Mouse (Mus musculus): Measurements from ENCODE around the gene Samd8. TPM values are rescaled to one million over a fixed set of nuclear protein-coding genes. Genes with fewer than 3 reads are reported as not detected.

Gene Samd8
- total RNA-seq, 2 experiments from 2014 or later = 5.5 to 11.1 TPM

DNA sequence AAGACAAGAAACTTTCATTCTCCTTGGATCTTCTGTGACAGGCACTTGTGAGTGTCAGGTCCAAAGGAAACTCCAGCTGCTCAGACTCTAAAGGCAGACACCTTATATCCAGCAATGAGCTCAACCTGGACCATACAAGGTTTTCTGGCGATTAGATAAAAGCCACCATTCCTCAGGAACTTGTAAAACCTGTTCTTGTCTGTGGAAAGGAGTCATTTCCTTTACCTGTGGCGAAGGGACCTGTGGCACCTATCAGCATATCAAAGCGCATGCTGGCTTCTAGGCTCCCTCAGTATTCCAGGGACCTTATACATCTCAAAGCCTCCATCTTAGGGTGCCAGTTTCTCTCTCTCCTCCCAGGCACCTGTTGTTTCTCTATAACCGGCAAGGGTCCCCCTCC, 67.1 kb downstream of the Samd8 start:
- no peak for ATAC-seq (replicated peaks; ENCODE audit: low FRiP score, low TSS enrichment, poor library complexity, severe bottlenecking)

DNA sequence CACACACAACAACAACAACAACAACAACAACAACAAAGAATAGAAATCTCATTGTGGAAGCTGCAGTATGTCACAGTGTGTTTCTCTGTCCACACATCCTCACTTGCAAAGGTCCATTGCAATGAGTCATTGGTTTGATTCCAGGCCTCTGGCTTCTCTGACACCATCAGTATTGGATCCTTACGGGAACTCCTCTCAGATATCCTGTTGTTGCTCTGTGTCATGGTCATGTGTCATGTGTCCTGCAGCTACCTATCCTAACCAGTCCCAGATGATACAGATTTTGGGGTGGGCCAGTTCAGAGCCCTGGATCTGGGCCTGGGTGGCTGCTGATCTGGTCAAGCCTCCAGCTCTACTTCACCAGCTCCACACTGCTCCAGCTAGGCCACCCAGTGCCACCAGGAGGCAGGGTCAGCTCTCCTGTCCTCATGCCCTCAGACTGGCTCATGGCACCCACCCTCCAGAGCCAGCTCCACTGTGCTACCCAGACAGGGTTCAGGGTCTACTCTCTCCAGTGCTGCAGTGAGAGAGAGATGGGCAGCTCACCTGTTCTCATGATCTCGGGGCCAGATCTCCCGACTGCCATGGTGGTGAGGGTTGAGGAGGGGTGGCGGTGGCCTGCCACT, 70.7 kb downstream of the Samd8 start:
- peak; percentile 31; the same call in 1 of the 2 replicates for ATAC-seq (replicated peaks; ENCODE audit: low FRiP score, low TSS enrichment, poor library complexity, severe bottlenecking)

GRCm38 (mm10) chr14:21822307-21822706, 72.0 kb downstream of the Samd8 start:
- ATAC-seq (replicated peaks; ENCODE audit: low FRiP score, low TSS enrichment, poor library complexity, severe bottlenecking) = no peak

GRCm38 (mm10) chr14:21822795-21823374, 72.6 kb downstream of the Samd8 start:
- ATAC-seq (replicated peaks; ENCODE audit: low FRiP score, low TSS enrichment, poor library complexity, severe bottlenecking) = peak; percentile 94

GRCm38 (mm10) chr14:21823897-21824296, 73.6 kb downstream of the Samd8 start:
- no peak for ATAC-seq (replicated peaks; ENCODE audit: low FRiP score, low TSS enrichment, poor library complexity, severe bottlenecking)

DNA sequence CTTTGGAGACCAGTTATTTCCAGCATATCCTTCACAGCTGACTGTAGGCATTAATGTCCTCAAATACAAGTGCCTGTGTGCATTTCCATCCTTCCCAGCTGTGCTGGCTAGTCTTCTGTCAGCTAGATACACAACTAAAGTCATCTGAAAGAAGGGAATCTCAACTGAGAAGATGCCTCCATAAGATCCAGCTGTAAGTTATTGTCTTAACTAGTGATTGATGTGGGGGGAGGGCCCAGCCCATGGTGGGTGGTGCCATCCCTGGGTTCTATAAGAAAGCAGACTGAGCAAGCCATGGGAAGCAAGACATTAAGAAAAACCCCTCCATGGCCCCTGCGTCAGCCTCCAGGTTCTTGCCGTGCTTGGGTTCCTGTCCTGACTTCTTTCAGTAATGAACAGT, 74.6 kb downstream of the Samd8 start, which contains the start of gene Vdac2:
TSS of gene Vdac2 (plus strand) at position 301 of the 400 bp plus-strand sequence.
- no peak for ATAC-seq (replicated peaks; ENCODE audit: low FRiP score, low TSS enrichment, poor library complexity, severe bottlenecking)

DNA sequence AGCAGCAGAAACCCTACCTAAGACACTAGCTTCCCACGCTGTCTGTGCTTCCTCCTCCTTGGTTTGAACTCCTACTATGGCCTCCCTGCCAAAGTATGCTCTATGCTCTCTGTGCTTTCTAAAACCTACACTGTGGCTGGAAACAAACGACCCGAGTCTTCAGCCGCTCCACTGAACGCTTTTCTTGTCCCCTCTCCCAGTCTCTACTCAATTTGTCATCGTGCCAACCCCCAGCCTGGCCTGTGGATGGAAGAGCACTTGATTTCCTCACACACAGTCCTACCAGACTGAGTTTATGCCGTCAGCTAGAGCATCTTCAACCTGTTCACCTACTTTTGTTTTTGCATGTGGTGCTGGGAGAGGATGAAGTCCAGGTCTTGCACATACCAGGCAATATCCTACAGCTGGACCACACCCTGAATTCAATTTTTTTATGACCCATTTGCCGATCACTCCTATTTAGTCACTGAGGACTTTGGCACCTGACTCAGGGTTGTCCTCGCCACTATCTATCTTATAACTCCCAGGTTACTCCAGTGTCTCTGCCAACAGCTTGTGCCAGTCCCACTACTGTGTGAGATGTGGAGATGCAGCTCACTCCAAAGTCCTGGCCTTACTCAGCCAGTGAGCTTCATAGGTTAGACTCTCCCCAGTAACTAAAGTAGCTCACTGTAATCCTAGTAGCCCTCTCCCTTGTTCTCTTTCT, 75.6 kb downstream of the Samd8 start:
- ATAC-seq (replicated peaks; ENCODE audit: low FRiP score, low TSS enrichment, poor library complexity, severe bottlenecking) = peak; percentile 11; the same call in 1 of the 2 replicates

GRCm38 (mm10) chr14:21830876-21831767, 80.8 kb downstream of the Samd8 start:
- ATAC-seq (replicated peaks; ENCODE audit: low FRiP score, low TSS enrichment, poor library complexity, severe bottlenecking) = peak; percentile 88

DNA sequence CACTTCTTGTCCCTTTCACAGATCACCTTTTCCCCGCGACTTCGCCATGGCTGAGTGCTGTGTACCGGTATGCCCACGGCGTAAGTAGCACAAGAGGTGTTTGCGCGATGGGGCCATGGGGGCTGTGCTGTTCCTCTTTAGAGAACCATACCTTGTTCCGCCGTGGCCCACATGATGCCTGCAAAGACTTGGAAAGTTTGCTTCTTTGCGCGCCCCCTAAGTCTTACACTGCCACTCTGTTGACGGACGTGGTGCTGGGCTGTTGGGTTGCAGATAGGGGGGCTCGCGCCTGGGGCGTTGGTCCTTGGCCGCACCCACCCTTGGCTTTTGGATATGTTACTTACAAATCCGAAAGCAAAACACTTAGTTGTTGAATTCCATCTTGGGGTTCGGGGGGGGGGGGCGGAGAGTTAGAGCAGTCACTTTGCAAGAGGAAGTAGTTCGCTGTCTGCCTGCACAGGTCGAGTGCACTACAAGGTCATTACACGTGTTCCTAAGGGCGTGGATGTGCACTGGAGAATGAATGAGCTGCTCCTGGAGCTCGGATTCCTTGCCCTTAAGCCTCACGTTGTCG, 81.6 kb downstream of the Samd8 start:
- no peak for ATAC-seq (replicated peaks; ENCODE audit: low FRiP score, low TSS enrichment, poor library complexity, severe bottlenecking)

- ATAC-seq (replicated peaks; ENCODE audit: low FRiP score, low TSS enrichment, poor library complexity, severe bottlenecking) = no peak
Measured at GRCm38 (mm10) chr14:21838336-21839017, 88.1 kb downstream of the Samd8 start.

- no peak for ATAC-seq (replicated peaks; ENCODE audit: low FRiP score, low TSS enrichment, poor library complexity, severe bottlenecking)
Measured at GRCm38 (mm10) chr14:21841819-21842592, 91.7 kb downstream of the Samd8 start.

GRCm38 (mm10) chr14:21843263-21843662, 92.9 kb downstream of the Samd8 start:
- no peak for ATAC-seq (replicated peaks; ENCODE audit: low FRiP score, low TSS enrichment, poor library complexity, severe bottlenecking)

GRCm38 (mm10) chr14:21846827-21847380, 96.6 kb downstream of the Samd8 start:
- ATAC-seq (replicated peaks; ENCODE audit: low FRiP score, low TSS enrichment, poor library complexity, severe bottlenecking) = peak; percentile 20

DNA sequence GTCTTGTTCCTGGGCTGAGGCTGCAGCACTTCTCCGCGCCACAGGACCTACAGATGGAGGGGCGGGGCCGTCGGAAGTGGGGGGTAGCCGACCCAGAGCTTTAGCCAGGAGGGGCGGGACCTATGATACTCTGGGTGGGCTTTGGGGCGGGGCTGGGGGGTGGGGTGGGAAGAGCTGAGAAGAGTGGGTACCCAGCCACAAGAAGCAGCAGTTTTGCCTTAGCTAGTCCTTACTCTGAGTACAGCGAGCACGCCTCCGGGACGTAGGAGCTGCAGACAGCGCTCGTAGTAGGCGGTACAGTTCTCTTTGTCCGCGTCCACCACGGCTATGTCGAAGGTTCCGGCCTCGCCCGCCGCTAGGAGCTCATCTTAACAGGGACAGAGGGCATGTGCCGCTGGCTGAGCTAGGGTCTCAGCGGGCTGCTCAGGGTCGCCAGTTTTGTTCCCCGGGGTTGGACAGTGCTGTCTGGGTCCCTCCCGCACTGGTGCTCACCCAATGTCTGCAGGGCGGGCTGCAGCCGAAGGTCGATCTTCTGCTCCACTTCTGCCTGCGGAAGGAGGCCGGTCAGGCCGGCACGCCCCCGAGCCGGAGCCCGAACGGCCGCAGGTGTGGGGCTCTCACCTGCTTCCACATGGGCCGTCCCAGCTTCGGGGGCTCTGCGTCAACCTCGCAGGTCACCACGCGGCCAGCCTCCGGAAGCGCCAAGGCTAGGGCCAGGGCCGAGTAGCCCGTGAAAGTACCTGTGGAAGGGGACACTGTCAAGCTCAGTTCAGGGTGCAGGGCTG, 97.2 kb downstream of the Samd8 start:
- no peak for ATAC-seq (replicated peaks; ENCODE audit: low FRiP score, low TSS enrichment, poor library complexity, severe bottlenecking)

All from megakaryocyte-erythroid progenitor cell, adult 5-6 weeks (primary cell).